Comparison of ENCODE assay signal across 7 mouse cellular contexts in the genomic region with DNA sequence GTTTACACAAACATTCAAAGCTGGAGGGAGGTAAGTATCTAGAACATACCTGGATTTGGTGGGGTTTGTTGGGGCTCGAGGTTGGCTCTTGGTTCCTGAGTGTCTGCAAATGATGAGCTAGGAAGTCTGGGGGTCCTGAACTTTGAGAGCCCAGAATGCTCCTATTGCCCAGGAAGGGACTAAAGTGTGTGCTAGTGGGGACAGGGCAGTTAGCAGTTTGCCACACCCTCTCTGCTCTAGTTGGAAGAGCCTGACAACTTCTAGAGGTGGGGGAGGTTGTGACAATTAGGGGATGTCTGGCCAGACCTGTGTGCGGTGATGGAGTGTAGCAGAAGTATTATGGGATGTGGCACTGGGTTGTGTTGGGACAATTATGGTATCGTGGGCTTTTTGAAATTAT. TPM values are rescaled to one million over a fixed set of nuclear protein-coding genes. Genes with fewer than 3 reads are reported as not detected.
A peak's percentile ranks its signal among the peaks of the same experiment; 100 is the strongest.
DNase-seq lines count a peak whose midpoint lies in the region; ATAC-seq and TF ChIP-seq lines count a peak whose summit lies in the region.

No protein-coding gene starts in this region.

- TF ChIP-seq POLR2A in olfactory bulb, adult 2 months (IDR thresholded peaks at IDR 0.05; ENCODE audit: insufficient read depth, low read depth, low read length): no peak

- peak overlapping the region; percentile 96; the same call in 1 of the 2 replicates for H3K27ac ChIP-seq in lung, embryonic 14.5 days (ENCODE audit: low read depth)
- peak overlapping the region; percentile 92; the same call in 1 of the 2 replicates for H3K27ac ChIP-seq in forebrain, embryonic 14.5 days (ENCODE audit: low read depth, low read length)
- H3K27ac ChIP-seq in limb, embryonic 11.5 days (replicated peaks; ENCODE audit: low read depth, low read length): 0 out of 2 replicates have a peak overlapping the region, but pooled peaks have one; percentile 95
- H3K27ac ChIP-seq in olfactory bulb, adult 2 months (ENCODE audit: insufficient read depth, low read depth, low read length): peak overlapping the region; percentile 80; the same call in 1 of the 2 replicates

- peak; percentile 22 for DNase-seq in lung, embryonic 14.5 days
- no peak for DNase-seq in lung, postnatal 10 days
- no peak for DNase-seq in forebrain, embryonic 14.5 days (ENCODE audit: low spot score)
- no peak for DNase-seq in limb, embryonic 11.5 days (ENCODE audit: low spot score)

- H3K9me3 ChIP-seq in lung, embryonic 14.5 days (ENCODE audit: low read depth, low read length): no peaks in the 10 kb centered on the region
- no peaks in the 10 kb centered on the region for H3K9me3 ChIP-seq in forebrain, embryonic 14.5 days (replicated peaks; ENCODE audit: control insufficient read depth, low read length)
- H3K9me3 ChIP-seq in limb, embryonic 11.5 days (ENCODE audit: control insufficient read depth, low read length): no peaks in the 10 kb centered on the region

- H3K4me3 ChIP-seq in lung, embryonic 14.5 days (ENCODE audit: low read depth, low read length): no peak overlapping the region
- no peak overlapping the region for H3K4me3 ChIP-seq in forebrain, embryonic 14.5 days (ENCODE audit: low read depth, low read length)
- no peak overlapping the region for H3K4me3 ChIP-seq in limb, embryonic 11.5 days (ENCODE audit: low read depth, low read length)
- H3K4me3 ChIP-seq in olfactory bulb, adult 2 months (ENCODE audit: insufficient read depth, low read depth, low read length): no peak overlapping the region

- no peaks in the 10 kb centered on the region for H3K27me3 ChIP-seq in lung, embryonic 14.5 days (ENCODE audit: insufficient read depth, low read length)
- no peaks in the 10 kb centered on the region for H3K27me3 ChIP-seq in forebrain, embryonic 14.5 days (replicated peaks; ENCODE audit: control insufficient read depth, insufficient read depth, low read length)
- H3K27me3 ChIP-seq in limb, embryonic 11.5 days (ENCODE audit: control insufficient read depth, insufficient read depth, low read length): no peaks in the 10 kb centered on the region

- no peak for ATAC-seq in lung, embryonic 14.5 days (ENCODE audit: insufficient read depth)
- no peak for ATAC-seq in forebrain, embryonic 14.5 days
- ATAC-seq in limb, embryonic 11.5 days (ENCODE audit: insufficient number of reproducible peaks, low FRiP score, low TSS enrichment, low read depth): no peak
- no peak for ATAC-seq in frontal cortex, adult (ENCODE audit: low TSS enrichment)
- no peak for ATAC-seq in monocyte, adult 5-6 weeks (replicated peaks; ENCODE audit: insufficient number of reproducible peaks, low FRiP score, low TSS enrichment, poor library complexity, severe bottlenecking)

- WGBS in lung, embryonic 14.5 days: 33% methylated on average over 3 of the region's 3 CpGs
- 68% methylated on average over 3 of the region's 3 CpGs for WGBS in forebrain, embryonic 14.5 days
- 54% methylated on average over 3 of the region's 3 CpGs for WGBS in limb, embryonic 11.5 days
- 40% methylated on average over 3 of the region's 3 CpGs for WGBS in olfactory bulb, adult 2 months

- no peak for TF ChIP-seq CTCF in lung, embryonic 14.5 days (IDR thresholded peaks at IDR 0.05; ENCODE audit: low read depth)
- no peak for TF ChIP-seq CTCF in olfactory bulb, adult 2 months (IDR thresholded peaks at IDR 0.05; ENCODE audit: insufficient read depth, low read depth, low read length)

- H3K9ac ChIP-seq in lung, embryonic 14.5 days: no peak overlapping the region
- no peak overlapping the region for H3K9ac ChIP-seq in forebrain, embryonic 14.5 days (ENCODE audit: low read length)
- no peak overlapping the region for H3K9ac ChIP-seq in limb, embryonic 11.5 days (ENCODE audit: low read length)

- H3K4me1 ChIP-seq in lung, embryonic 14.5 days (ENCODE audit: insufficient read depth): peaks cover 35% of the 10 kb centered on the region
- peaks cover 32% of the 10 kb centered on the region for H3K4me1 ChIP-seq in forebrain, embryonic 14.5 days (ENCODE audit: control insufficient read depth, insufficient read depth, low read length)
- peaks cover 34% of the 10 kb centered on the region for H3K4me1 ChIP-seq in limb, embryonic 11.5 days (ENCODE audit: control insufficient read depth, insufficient read depth, low read length)
- peaks cover 27% of the 10 kb centered on the region for H3K4me1 ChIP-seq in olfactory bulb, adult 2 months (ENCODE audit: control insufficient read depth, insufficient read depth, low read length)

- peaks cover 23% of the 10 kb centered on the region for H3K36me3 ChIP-seq in lung, embryonic 14.5 days (ENCODE audit: insufficient read depth)
- peaks cover 22% of the 10 kb centered on the region for H3K36me3 ChIP-seq in forebrain, embryonic 14.5 days (ENCODE audit: control insufficient read depth, insufficient read depth, low read length)
- H3K36me3 ChIP-seq in limb, embryonic 11.5 days (ENCODE audit: control insufficient read depth, insufficient read depth, low read length): peaks cover 8% of the 10 kb centered on the region

- H3K4me2 ChIP-seq in lung, embryonic 14.5 days: no peak overlapping the region
- no peak overlapping the region for H3K4me2 ChIP-seq in forebrain, embryonic 14.5 days (ENCODE audit: low read length)
- H3K4me2 ChIP-seq in limb, embryonic 11.5 days (ENCODE audit: low read depth, severe bottlenecking): no peak overlapping the region

RNA-seq across cellular contexts. Expression of a gene that starts 0.9 kb away (rescaled TPM):
- polyA plus RNA-seq in lung, embryonic 14.5 days (2014; fragmentation: Nextera tagmentation; extraction: Ambion mirVana): 82.5 and 92.4 TPM in 2 replicates
- polyA plus RNA-seq in forebrain, embryonic 14.5 days (2014; fragmentation: Nextera tagmentation; extraction: Ambion mirVana): 61.1 and 66.1 TPM in 2 replicates
- polyA plus RNA-seq in limb, embryonic 11.5 days (2014; fragmentation: Nextera tagmentation; extraction: Ambion mirVana): 110 and 117 TPM in 2 replicates
- polyA plus RNA-seq in olfactory bulb, adult 2 months (2012; ENCODE audit: insufficient read depth, insufficient read length, low replicate concordance, missing spikeins): 91.6 and 138 TPM in 2 replicates
- 275 to 395 TPM (median 283 TPM) in 3 replicates for total RNA-seq in monocyte, adult 5-6 weeks (2017)

RNA-seq across cellular contexts. Expression of a gene that starts 27.1 kb away (rescaled TPM):
- polyA plus RNA-seq in lung, embryonic 14.5 days (2014; fragmentation: Nextera tagmentation; extraction: Ambion mirVana): 0.31 and 0.49 TPM in 2 replicates
- polyA plus RNA-seq in forebrain, embryonic 14.5 days (2014; fragmentation: Nextera tagmentation; extraction: Ambion mirVana): 0.21 and 0.81 TPM in 2 replicates
- polyA plus RNA-seq in limb, embryonic 11.5 days (2014; fragmentation: Nextera tagmentation; extraction: Ambion mirVana): 0.32 TPM in 1 of 2 replicates, not detected in the other
- polyA plus RNA-seq in olfactory bulb, adult 2 months (2012; ENCODE audit: insufficient read depth, insufficient read length, low replicate concordance, missing spikeins): not detected in 2 replicates
- 3.1 to 8.7 TPM (median 3.6 TPM) in 3 replicates for total RNA-seq in monocyte, adult 5-6 weeks (2017)

RNA-seq across cellular contexts. Expression of a gene that starts 36.9 kb away (rescaled TPM):
- 58.5 and 70.6 TPM in 2 replicates for polyA plus RNA-seq in lung, embryonic 14.5 days (2014; fragmentation: Nextera tagmentation; extraction: Ambion mirVana)
- polyA plus RNA-seq in forebrain, embryonic 14.5 days (2014; fragmentation: Nextera tagmentation; extraction: Ambion mirVana): 46.8 and 52.7 TPM in 2 replicates
- 71.4 and 76.3 TPM in 2 replicates for polyA plus RNA-seq in limb, embryonic 11.5 days (2014; fragmentation: Nextera tagmentation; extraction: Ambion mirVana)
- not detected in 2 replicates for polyA plus RNA-seq in olfactory bulb, adult 2 months (2012; ENCODE audit: insufficient read depth, insufficient read length, low replicate concordance, missing spikeins)
- total RNA-seq in monocyte, adult 5-6 weeks (2017): 15.9 to 23.8 TPM (median 23.2 TPM) in 3 replicates

RNA-seq across cellular contexts. Expression of a gene that starts 45.4 kb away (rescaled TPM):
- 13.6 TPM in 2 replicates for polyA plus RNA-seq in lung, embryonic 14.5 days (2014; fragmentation: Nextera tagmentation; extraction: Ambion mirVana)
- 10.2 and 14.8 TPM in 2 replicates for polyA plus RNA-seq in forebrain, embryonic 14.5 days (2014; fragmentation: Nextera tagmentation; extraction: Ambion mirVana)
- 13.3 and 16.1 TPM in 2 replicates for polyA plus RNA-seq in limb, embryonic 11.5 days (2014; fragmentation: Nextera tagmentation; extraction: Ambion mirVana)
- not detected in 2 replicates for polyA plus RNA-seq in olfactory bulb, adult 2 months (2012; ENCODE audit: insufficient read depth, insufficient read length, low replicate concordance, missing spikeins)
- total RNA-seq in monocyte, adult 5-6 weeks (2017): 5.5 to 20.2 TPM (median 8.3 TPM) in 3 replicates

RNA-seq across cellular contexts. Expression of a gene that starts 50.2 kb away (rescaled TPM):
- 6.0 and 6.2 TPM in 2 replicates for polyA plus RNA-seq in lung, embryonic 14.5 days (2014; fragmentation: Nextera tagmentation; extraction: Ambion mirVana)
- 10.8 and 13.4 TPM in 2 replicates for polyA plus RNA-seq in forebrain, embryonic 14.5 days (2014; fragmentation: Nextera tagmentation; extraction: Ambion mirVana)
- 12.7 and 14.5 TPM in 2 replicates for polyA plus RNA-seq in limb, embryonic 11.5 days (2014; fragmentation: Nextera tagmentation; extraction: Ambion mirVana)
- not detected in 2 replicates for polyA plus RNA-seq in olfactory bulb, adult 2 months (2012; ENCODE audit: insufficient read depth, insufficient read length, low replicate concordance, missing spikeins)
- total RNA-seq in monocyte, adult 5-6 weeks (2017): 15.5 to 29.7 TPM (median 16.2 TPM) in 3 replicates

Comparison
In these comparisons a context has a peak if more than half of its experiments do, and no peak if none do; other contexts are left out.
1. RNA of a gene that starts 36.9 kb away (polyA plus RNA-seq): 71.4 to 76.3 TPM in limb, embryonic 11.5 days, 58.5 to 70.6 TPM in lung, embryonic 14.5 days and 46.8 to 52.7 TPM in forebrain, embryonic 14.5 days; not detected in olfactory bulb, adult 2 months; every median in the first group is over 10 times any median in the second.
2. Peak in every context shown above with its lines, with median percentiles within 50 percentile points of each other: H3K27ac ChIP-seq.